Mouse (Mus musculus) forebrain, postnatal 0 days (tissue): ENCODE data around the gene Phb. TPM values are rescaled to one million over a fixed set of nuclear protein-coding genes. Genes with fewer than 3 reads are reported as not detected.
A peak's percentile ranks its signal among the peaks of the same experiment; 100 is the strongest.

Source experiments
- ATAC-seq: fragments of 200-750 bp; cut with Nextera tagmentation; 2 replicates; pipeline ENCODE4 v1.8.0; 2017; ENCODE audit warnings: mild to moderate bottlenecking, moderate library complexity
- DNase-seq: peaks from one replicate; pipeline ENCODE4 v3.0.0-alpha.2; 2015
- H3K27ac ChIP-seq: fragments of 300-500 bp; sonication (generic); 2 replicates; pipeline ENCODE4 v1.5.1; 2014; ENCODE audit warnings: low read depth, mild to moderate bottlenecking, antibody characterized with exemption, low read length, moderate library complexity, mixed read lengths
- H3K27me3 ChIP-seq: fragments of 300-500 bp; sonication (generic); 2 replicates; pipeline ENCODE4 v1.6.1; 2014; ENCODE audit warnings: mild to moderate bottlenecking, low read length, mixed read lengths; ENCODE audit not compliant: insufficient read depth
- H3K36me3 ChIP-seq: fragments of 300-500 bp; sonication (generic); 2 replicates; pipeline ENCODE4 v1.6.1; 2014; ENCODE audit warnings: mild to moderate bottlenecking, moderate library complexity; ENCODE audit not compliant: insufficient read depth
- H3K4me1 ChIP-seq: fragments of 300-500 bp; sonication (generic); 2 replicates; pipeline ENCODE4 v1.6.1; 2014; ENCODE audit warnings: antibody characterized with exemption; ENCODE audit not compliant: insufficient read depth
- H3K4me2 ChIP-seq: fragments of 300-500 bp; sonication (generic); 2 replicates; pipeline ENCODE4 v1.6.1; 2014; ENCODE audit warnings: low read depth, mild to moderate bottlenecking, moderate library complexity
- H3K4me3 ChIP-seq: fragments of 300-500 bp; sonication (generic); 2 replicates; pipeline ENCODE4 v1.5.1; 2014; ENCODE audit warnings: low read depth, low read length, mixed read lengths
- H3K9ac ChIP-seq: fragments of 300-500 bp; sonication (generic); 2 replicates; pipeline ENCODE4 v1.6.1; 2014; ENCODE audit warnings: mild to moderate bottlenecking
- H3K9me3 ChIP-seq: fragments of 300-500 bp; sonication (generic); 2 replicates; pipeline ENCODE4 v1.6.1; 2016; ENCODE audit warnings: low read length
- CTCF ChIP-seq: sonication (generic); IDR thresholded peaks from 2 replicates; pipeline ENCODE4 v1.5.1; 2016; ENCODE audit warnings: antibody characterized with exemption, control low read depth, low read depth
- WGBS: fragments of 180-500 bp; shearing (Covaris S2); extraction: QIAGEN DNeasy Blood & Tissue Kit; methylation state at CpG from one replicate; pipeline ENCODE4 v1.1.7; 2014; 5-methylcytosine and 5-hydroxymethylcytosine counted together
- polyA plus RNA-seq: library from polyadenylated mRNA; unstranded; fragments of >200 nt; fragmentation: Nextera tagmentation; extraction: Ambion mirVana; gene quantifications from 2 replicates; pipeline ENCODE4 v1.2.1, GENCODE M21; 2015
- total RNA-seq: library from RNA; depleted of rRNA; stranded (reverse); fragments of >200 nt; gene quantifications from 2 replicates; pipeline ENCODE4 v1.2.3, GENCODE M21; 2014; rRNA removed

Gene Phb
- total RNA-seq (130 and 149 TPM in 2 replicates), polyA plus RNA-seq (192 and 197 TPM in 2 replicates)

GRCm38 (mm10) chr11:95666529-95667149 is at the start of gene Phb:
Gene Phb, plus strand, starts transcription at chr11:95666957.
- Histone ChIP-seq H3K4me1 (peaks cover 10% of the 10 kb centered on the region), H3K9me3 (no peaks in the 10 kb centered on the region), H3K9ac (peak within 1 kb of the TSS; percentile 60), H3K27ac (no peak within 1 kb of the TSS), H3K27me3 (no peaks in the 10 kb centered on the region), H3K36me3 (peaks cover 23% of the 10 kb centered on the region), H3K4me2 (peak within 1 kb of the TSS; percentile 87), H3K4me3 (peak within 1 kb of the TSS; percentile 80)
- ATAC-seq, result peak; percentile 98
- peak; percentile 98 for DNase-seq
- WGBS, result 1% methylated on average over 25 of the region's 25 CpGs
- peak; percentile 42; the same call in 1 of the 2 replicates for TF ChIP-seq CTCF

- Histone ChIP-seq H3K36me3 (no peaks in the 10 kb centered on the region), H3K9ac (no peak overlapping the region), H3K4me3 (no peak overlapping the region), H3K4me2 (peak overlapping the region; percentile 17; the same call in 1 of the 2 replicates), H3K27ac (no peak overlapping the region), H3K27me3 (no peaks in the 10 kb centered on the region), H3K9me3 (no peaks in the 10 kb centered on the region), H3K4me1 (no peaks in the 10 kb centered on the region)
- ATAC-seq (peak; percentile 27; the same call in 1 of the 2 replicates), DNase-seq (peak; percentile 66)
- TF ChIP-seq CTCF, result no peak
- 39% methylated on average over 19 of the region's 19 CpGs for WGBS
Observed at GRCm38 (mm10) chr11:95617785-95618465, 48.8 kb upstream of the Phb start.

- no peak overlapping the region for H3K27ac ChIP-seq
- no peak overlapping the region for H3K9ac ChIP-seq
- 42% methylated on average over 3 of the region's 3 CpGs for whole genome bisulfite sequencing
- DNase-seq (peak; percentile 27), ATAC-seq (peak; percentile 40)
- no peaks in the 10 kb centered on the region for H3K27me3 ChIP-seq
- no peak overlapping the region for H3K4me2 ChIP-seq
- H3K4me3 ChIP-seq, result no peak overlapping the region
- no peaks in the 10 kb centered on the region for H3K9me3 ChIP-seq
- H3K4me1 ChIP-seq, result no peaks in the 10 kb centered on the region
- no peak for TF ChIP-seq CTCF
- H3K36me3 ChIP-seq, result no peaks in the 10 kb centered on the region
Observed at GRCm38 (mm10) chr11:95619081-95619480, 47.7 kb upstream of the Phb start.

- H3K36me3 ChIP-seq, result no peaks in the 10 kb centered on the region
- DNase-seq, result no peak
- no peak for ATAC-seq
- H3K27me3 ChIP-seq, result no peaks in the 10 kb centered on the region
- no peak overlapping the region for H3K4me2 ChIP-seq
- no peak overlapping the region for H3K4me3 ChIP-seq
- no peak for TF ChIP-seq CTCF
- no peaks in the 10 kb centered on the region for H3K9me3 ChIP-seq
- H3K9ac ChIP-seq, result no peak overlapping the region
- no peaks in the 10 kb centered on the region for H3K4me1 ChIP-seq
- 94% methylated on average over 5 of the region's 5 CpGs for WGBS
- H3K27ac ChIP-seq, result no peak overlapping the region
Observed at GRCm38 (mm10) chr11:95619886-95620444, 46.8 kb upstream of the Phb start.

GRCm38 (mm10) chr11:95621010-95621409 is 45.7 kb upstream of the Phb start:
- no peak for TF ChIP-seq CTCF
- no peaks in the 10 kb centered on the region for H3K4me1 ChIP-seq
- H3K4me2 ChIP-seq, result no peak overlapping the region
- ATAC-seq, result no peak
- H3K27ac ChIP-seq, result no peak overlapping the region
- H3K36me3 ChIP-seq, result no peaks in the 10 kb centered on the region
- H3K27me3 ChIP-seq, result no peaks in the 10 kb centered on the region
- no peak overlapping the region for H3K9ac ChIP-seq
- 82% methylated on average over 4 of the region's 4 CpGs for WGBS
- no peak for DNase-seq
- no peak overlapping the region for H3K4me3 ChIP-seq
- H3K9me3 ChIP-seq, result no peaks in the 10 kb centered on the region

GRCm38 (mm10) chr11:95621541-95622130 is 45.1 kb upstream of the Phb start:
- 44% methylated on average over 9 of the region's 9 CpGs for WGBS

More at GRCm38 (mm10) chr11:95621541-95622130, 45.1 kb upstream of the Phb start:
- Histone ChIP-seq H3K9ac (no peak overlapping the region), H3K4me1 (no peaks in the 10 kb centered on the region), H3K9me3 (no peaks in the 10 kb centered on the region), H3K36me3 (no peaks in the 10 kb centered on the region), H3K27ac (no peak overlapping the region), H3K27me3 (no peaks in the 10 kb centered on the region), H3K4me3 (no peak overlapping the region), H3K4me2 (no peak overlapping the region)
- no peak for TF ChIP-seq CTCF
- ATAC-seq (no peak), DNase-seq (no peak)
